In genomic region chr16:80587278-80587677, GRCm38 (mm10) we compare ENCODE assay signal across 12 mouse cellular contexts.
"Had no signal": no experiment of that assay in that cellular context is flagged by ENCODE, and none has a peak within 500 bp of the region (broad histone marks: within the 10 kb centered on the region; RNA-seq: fewer than 3 reads in every experiment).

No protein-coding gene starts in this region.

- ATAC-seq: midbrain, embryonic 13.5 days; midbrain, embryonic 16.5 days had no signal

- H3K9ac ChIP-seq: kidney, embryonic 15.5 days; liver, embryonic 13.5 days; midbrain, embryonic 13.5 days had no signal

- H3K27ac ChIP-seq: kidney, embryonic 15.5 days; left cerebral cortex, adult 2 months; liver, embryonic 13.5 days; macrophage; midbrain, embryonic 13.5 days had no signal

- H3K27me3 ChIP-seq: kidney, embryonic 15.5 days; liver, embryonic 13.5 days; midbrain, embryonic 13.5 days had no signal

- H3K4me2 ChIP-seq: kidney, embryonic 15.5 days; liver, embryonic 13.5 days; midbrain, embryonic 13.5 days had no signal

- DNase-seq: kidney, postnatal 10 days; kidney, postnatal 36 days; layer of hippocampus, postnatal 36 days; liver, embryonic 13.5 days; lung, adult 2 months; thymus, adult 18-20 months; thymus, postnatal 36 days had no signal

- H3K9me3 ChIP-seq: kidney, embryonic 15.5 days; liver, embryonic 13.5 days; midbrain, embryonic 13.5 days had no signal

- H3K4me3 ChIP-seq: kidney, embryonic 15.5 days; left cerebral cortex, adult 2 months; liver, embryonic 13.5 days; midbrain, embryonic 13.5 days had no signal

- H3K36me3 ChIP-seq: kidney, embryonic 15.5 days; liver, embryonic 13.5 days; midbrain, embryonic 13.5 days had no signal

- H3K4me1 ChIP-seq: kidney, embryonic 15.5 days; liver, embryonic 13.5 days; midbrain, embryonic 13.5 days had no signal
